Mouse (Mus musculus): ENCODE data around the gene Dpm3.

DNA sequence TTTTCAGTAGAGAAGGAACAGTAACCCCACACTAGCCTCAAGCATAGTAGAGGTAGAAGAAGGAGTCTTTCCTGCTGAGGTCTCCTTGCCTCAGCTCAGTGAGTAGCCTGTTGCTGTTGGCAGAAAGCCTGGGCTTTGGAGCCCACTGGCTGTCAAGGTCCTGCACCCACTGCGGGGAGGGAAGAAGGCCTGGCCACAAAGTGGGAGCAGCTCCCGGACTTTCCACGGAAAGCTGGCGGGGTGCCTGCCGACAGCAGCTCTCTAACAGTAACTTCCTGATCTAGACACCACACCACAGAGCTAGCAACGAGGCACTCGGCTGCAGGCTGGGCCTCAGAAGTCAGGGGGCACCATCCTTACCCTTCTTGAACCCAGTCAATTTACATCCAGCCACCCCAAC is 48.4 kb upstream of the Dpm3 start:
- no peak for TF ChIP-seq CTCF (IDR thresholded peaks at IDR 0.05; ENCODE audit: extremely low read depth, insufficient read depth, insufficient read length, insufficient replicate concordance)
- no peak for TF ChIP-seq POLR2A (IDR thresholded peaks at IDR 0.05; ENCODE audit: low read depth, low read length)

Measured in spleen, adult 2 months (tissue).